Mouse (Mus musculus) MEL-GATA-1-ER (cell line): ENCODE measurements at regions not wholly inside any gene's neighbourhood (a gene's known extent, or its start where the extent isn't known, plus 50 kb on each side); places are given as distances from the start of the nearest gene placed in this dataset.
A peak's percentile ranks its signal among the peaks of the same experiment; 100 is the strongest.

ENCODE experiments used
- DNase-seq: peaks from one replicate; pipeline ENCODE4 v3.0.0-alpha.2; 2012; ENCODE audit warnings: low read depth; ENCODE audit errors: extremely low read depth

- no peak for DNase-seq
These were observed 86.1 kb upstream of the Adgrl4 start for GRCm38 (mm10) chr3:151351481-151352090.

- no peak for DNase-seq
These were observed 71.4 kb upstream of the Adgrl4 start for GRCm38 (mm10) chr3:151366302-151366701.

GRCm38 (mm10) chr3:151366707-151367306 lies 70.9 kb upstream of the Adgrl4 start:
- DNase-seq: no peak

GRCm38 (mm10) chr3:151383326-151384019 lies 54.2 kb upstream of the Adgrl4 start:
- DNase-seq: peak; percentile 63

- no peak for DNase-seq
These were observed 52.8 kb upstream of the Adgrl4 start for GRCm38 (mm10) chr3:151384850-151385249.

GRCm38 (mm10) chr3:151386103-151386502 lies 51.6 kb upstream of the Adgrl4 start:
- no peak for DNase-seq
